Mouse (Mus musculus) lung, embryonic 15.5 days (tissue): ENCODE measurements at regions not wholly inside any gene's neighbourhood (a gene's known extent, or its start where the extent isn't known, plus 50 kb on each side); places are given as distances from the start of the nearest gene placed in this dataset. TPM values are rescaled to one million over a fixed set of nuclear protein-coding genes. Genes with fewer than 3 reads are reported as not detected.

ENCODE experiments used
- ATAC-seq: fragments of 200-750 bp; cut with Nextera tagmentation; 2 replicates; pipeline ENCODE4 v1.8.0; 2017; ENCODE audit warnings: moderate number of reproducible peaks, borderline replicate concordance; ENCODE audit not compliant: low FRiP score, low TSS enrichment; ENCODE audit errors: extremely low read depth
- H3K27ac ChIP-seq: fragments of 300-500 bp; sonication (generic); 2 replicates; pipeline ENCODE4 v1.5.1; 2015; ENCODE audit warnings: moderate library complexity, mild to moderate bottlenecking, inconsistent platforms
- H3K27me3 ChIP-seq: fragments of 300-500 bp; sonication (generic); 2 replicates; pipeline ENCODE4 v1.6.1; 2015; ENCODE audit warnings: inconsistent platforms
- H3K36me3 ChIP-seq: fragments of 300-500 bp; sonication (generic); 2 replicates; pipeline ENCODE4 v1.6.1; 2015; ENCODE audit warnings: inconsistent platforms
- H3K4me1 ChIP-seq: fragments of 300-500 bp; sonication (generic); 2 replicates; pipeline ENCODE4 v1.6.1; 2015; ENCODE audit warnings: inconsistent platforms
- H3K4me2 ChIP-seq: fragments of 300-500 bp; sonication (generic); 2 replicates; pipeline ENCODE4 v1.6.1; 2015; ENCODE audit warnings: inconsistent platforms, mild to moderate bottlenecking, moderate library complexity
- H3K4me3 ChIP-seq: fragments of 300-500 bp; sonication (generic); 2 replicates; pipeline ENCODE4 v1.5.1; 2015; ENCODE audit warnings: mild to moderate bottlenecking, inconsistent platforms
- H3K9ac ChIP-seq: fragments of 300-500 bp; sonication (generic); 2 replicates; pipeline ENCODE4 v1.6.1; 2015; ENCODE audit warnings: inconsistent platforms
- H3K9me3 ChIP-seq: fragments of 300-500 bp; sonication (generic); 2 replicates; pipeline ENCODE4 v1.6.1; 2016; ENCODE audit warnings: inconsistent platforms
- WGBS: fragments of 180-500 bp; shearing (Covaris S2); methylation state at CpG from one replicate; pipeline ENCODE4 v1.1.7; 2015; 5-methylcytosine and 5-hydroxymethylcytosine counted together
- microRNA counts: library from miRNA; unstranded; fragments of <30 nt; microRNA quantifications from one replicate; lab custom pipeline; 2016
- microRNA-seq: library from miRNA; unstranded; fragments of <30 nt; microRNA quantifications from one replicate; pipeline ENCODE4, GENCODE M21; 2016

- no peak overlapping the region for H3K4me2 ChIP-seq
- no peaks in the 10 kb centered on the region for H3K27me3 ChIP-seq
- ATAC-seq = peak; percentile 92
- no peaks in the 10 kb centered on the region for H3K36me3 ChIP-seq
- H3K9ac ChIP-seq = no peak overlapping the region
- no peaks in the 10 kb centered on the region for H3K9me3 ChIP-seq
- peak overlapping the region; percentile 41; the same call in 1 of the 2 replicates for H3K27ac ChIP-seq
- 31% methylated on average over 8 of the region's 8 CpGs for WGBS
- H3K4me3 ChIP-seq = no peak overlapping the region
- H3K4me1 ChIP-seq = peaks cover 10% of the 10 kb centered on the region
These were observed 66.7 kb upstream of the Zcchc13 start for GRCm38 (mm10) chrX:103563531-103564246.

- H3K27me3 ChIP-seq = no peaks in the 10 kb centered on the region
- H3K4me3 ChIP-seq = no peak overlapping the region
- no peak overlapping the region for H3K9ac ChIP-seq
- no peaks in the 10 kb centered on the region for H3K4me1 ChIP-seq
- no peak overlapping the region for H3K27ac ChIP-seq
- no peaks in the 10 kb centered on the region for H3K9me3 ChIP-seq
- 0 out of 2 replicates have a peak, but pooled peaks cover 4% of the 10 kb centered on the region for H3K36me3 ChIP-seq
- H3K4me2 ChIP-seq = no peak overlapping the region
- 88% methylated on average over 4 of the region's 4 CpGs for WGBS
- ATAC-seq = no peak
These were observed 57.0 kb upstream of the Zcchc13 start for GRCm38 (mm10) chrX:103573344-103573743.

GRCm38 (mm10) chrX:103579484-103579883 lies 50.9 kb upstream of the Zcchc13 start:
- Histone ChIP-seq H3K27me3 (no peaks in the 10 kb centered on the region), H3K36me3 (no peaks in the 10 kb centered on the region), H3K9me3 (no peaks in the 10 kb centered on the region), H3K27ac (no peak overlapping the region), H3K4me1 (no peaks in the 10 kb centered on the region), H3K4me3 (no peak overlapping the region), H3K9ac (no peak overlapping the region), H3K4me2 (no peak overlapping the region)
- no peak for ATAC-seq
- WGBS = 79% methylated on average over 5 of the region's 5 CpGs

MicroRNA genes in the stretch of these regions (microRNA counts, 519-probe panel; counts per million panel counts)
- microRNA mmu-miR-374 (lab: Ali Mortazavi, UCI) (3,251 counts per million, percentile 87 among the panel's probes with 10 or more counts), microRNA mmu-miR-421 (lab: Ali Mortazavi, UCI) (2,641 counts per million, percentile 64 among the panel's probes with 10 or more counts)

Small RNA genes in the stretch of these regions (microRNA-seq; reads per million reads assigned to microRNA genes)
- gene Mir374b = not detected
- not detected for gene Mir374c
- 642 reads per million, percentile 72 among the genes with 10 or more reads in this experiment for gene Mir421
